Mouse (Mus musculus) erythroblast, embryonic 14.5 days (primary cell): Measurements from ENCODE around the gene Fezf2. TPM values are rescaled to one million over a fixed set of nuclear protein-coding genes. Genes with fewer than 3 reads are reported as not detected.

Experiments used
- H3K27me3 ChIP-seq: 2 replicates; pipeline ENCODE4 v1.6.1; 2012; ENCODE audit warnings: inconsistent platforms; ENCODE audit not compliant: control insufficient read depth
- H3K36me3 ChIP-seq: 2 replicates; pipeline ENCODE4 v1.6.1; 2012; ENCODE audit warnings: mild to moderate bottlenecking, inconsistent platforms; ENCODE audit not compliant: control insufficient read depth
- H3K4me1 ChIP-seq: 2 replicates; pipeline ENCODE4 v1.6.1; 2012; ENCODE audit warnings: inconsistent platforms; ENCODE audit not compliant: control insufficient read depth
- H3K4me3 ChIP-seq: replicated peaks from 2 replicates; pipeline ENCODE3; 2012; ENCODE audit warnings: moderate library complexity, mild to moderate bottlenecking, inconsistent platforms
- H3K9me3 ChIP-seq: 2 replicates; pipeline ENCODE4 v1.6.1; 2012; ENCODE audit warnings: low read length, inconsistent platforms, mixed read lengths; ENCODE audit not compliant: control insufficient read depth
- GATA1 ChIP-seq: IDR thresholded peaks from 2 replicates; pipeline ENCODE4 v1.6.1; 2012; ENCODE audit warnings: low read length, inconsistent platforms, mixed read lengths
- TAL1 ChIP-seq: IDR thresholded peaks from 3 replicates; pipeline ENCODE4 v1.6.1; 2012; ENCODE audit warnings: low read length, inconsistent platforms, mixed read lengths
- polyA plus RNA-seq: library from polyadenylated mRNA; stranded (reverse); fragments of >175 nt; gene quantifications from 2 replicates; pipeline ENCODE4 v1.2.3, GENCODE M21; 2012

Fezf2 gene
- polyA plus RNA-seq, 1 experiment = not detected

DNA sequence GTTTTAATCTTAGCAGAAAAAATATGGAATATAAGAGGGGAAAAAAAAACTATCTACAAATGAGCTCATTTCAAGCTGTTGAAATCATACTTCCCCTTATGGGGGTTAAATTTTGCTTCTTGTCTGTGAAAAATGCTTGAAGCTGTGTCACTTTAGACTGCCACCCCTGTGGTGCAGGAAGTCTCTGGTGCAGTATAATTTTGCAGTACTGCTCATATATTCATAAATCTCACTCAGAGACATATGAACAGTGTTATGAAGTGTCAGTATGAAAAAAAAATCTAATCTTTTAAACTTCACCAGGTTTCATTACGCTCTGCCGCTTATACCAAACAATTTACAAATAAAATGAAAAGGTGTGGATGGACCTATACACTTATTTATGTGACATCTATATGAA, 29.3 kb upstream of the Fezf2 start:
- no peak for TF ChIP-seq GATA1
- TF ChIP-seq TAL1 = no peak
- H3K27me3 ChIP-seq = no peaks in the 10 kb centered on the region
- no peaks in the 10 kb centered on the region for H3K9me3 ChIP-seq
- H3K36me3 ChIP-seq = no peaks in the 10 kb centered on the region
- no peak overlapping the region for H3K4me3 ChIP-seq
- no peaks in the 10 kb centered on the region for H3K4me1 ChIP-seq

DNA sequence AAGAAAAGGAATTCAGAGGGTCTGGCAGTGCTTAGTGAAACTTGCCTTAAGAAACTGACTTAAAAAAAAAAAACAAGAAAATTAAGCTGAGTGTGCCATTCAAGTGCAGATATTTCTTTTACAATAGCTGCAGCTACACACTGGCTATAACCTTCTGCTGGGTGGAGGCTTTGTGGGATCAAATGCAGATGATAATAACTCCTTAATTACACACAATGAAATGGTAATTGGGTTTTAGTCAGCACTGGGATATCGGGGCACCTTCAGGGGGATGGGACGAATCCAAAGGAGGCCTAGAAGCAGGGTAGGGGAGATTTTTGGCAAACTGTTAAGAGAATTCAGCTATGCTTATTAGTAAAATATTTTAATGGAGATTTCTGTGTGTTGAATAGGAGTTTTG, 27.5 kb upstream of the Fezf2 start:
- Histone ChIP-seq H3K9me3 (no peaks in the 10 kb centered on the region), H3K27me3 (no peaks in the 10 kb centered on the region), H3K4me1 (no peaks in the 10 kb centered on the region), H3K4me3 (no peak overlapping the region), H3K36me3 (no peaks in the 10 kb centered on the region)
- TF ChIP-seq GATA1 (no peak), TAL1 (no peak)

DNA sequence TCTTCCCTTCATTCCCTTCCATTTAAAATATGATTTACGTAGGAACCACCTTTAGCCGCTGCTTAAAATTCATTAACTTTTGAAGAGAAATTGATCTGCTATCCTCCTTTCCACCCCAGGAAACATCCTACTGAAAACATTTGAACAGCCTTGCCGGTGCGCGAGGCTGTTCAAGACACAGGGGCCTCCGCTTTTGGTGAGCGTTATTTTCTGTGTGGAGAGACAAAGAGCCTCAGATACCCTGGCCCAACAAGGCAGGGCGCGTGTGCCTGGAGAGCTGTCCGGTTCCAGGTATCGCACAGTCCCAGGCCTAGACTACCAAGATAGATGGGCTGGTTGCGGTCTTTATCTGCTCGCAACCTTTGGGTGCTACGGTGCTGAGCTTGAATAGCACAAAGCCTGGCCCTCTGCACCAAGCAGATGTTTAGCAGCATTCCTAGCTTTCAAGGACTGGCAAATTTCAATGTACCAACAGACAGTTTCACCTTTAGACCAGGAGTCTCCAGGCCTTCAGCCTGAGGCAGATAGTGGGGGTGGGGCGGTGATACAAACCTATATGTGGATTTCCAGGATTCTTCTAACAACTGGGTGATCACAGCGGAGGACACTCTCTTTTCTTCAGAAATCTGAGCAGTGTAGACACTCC, 2.4 kb upstream of the Fezf2 start:
- TF ChIP-seq TAL1 = no peak
- no peak for TF ChIP-seq GATA1
- no peaks in the 10 kb centered on the region for H3K9me3 ChIP-seq
- H3K4me1 ChIP-seq = no peaks in the 10 kb centered on the region
- peaks cover 67% of the 10 kb centered on the region for H3K27me3 ChIP-seq
- H3K4me3 ChIP-seq = no peak overlapping the region
- H3K36me3 ChIP-seq = no peaks in the 10 kb centered on the region

DNA sequence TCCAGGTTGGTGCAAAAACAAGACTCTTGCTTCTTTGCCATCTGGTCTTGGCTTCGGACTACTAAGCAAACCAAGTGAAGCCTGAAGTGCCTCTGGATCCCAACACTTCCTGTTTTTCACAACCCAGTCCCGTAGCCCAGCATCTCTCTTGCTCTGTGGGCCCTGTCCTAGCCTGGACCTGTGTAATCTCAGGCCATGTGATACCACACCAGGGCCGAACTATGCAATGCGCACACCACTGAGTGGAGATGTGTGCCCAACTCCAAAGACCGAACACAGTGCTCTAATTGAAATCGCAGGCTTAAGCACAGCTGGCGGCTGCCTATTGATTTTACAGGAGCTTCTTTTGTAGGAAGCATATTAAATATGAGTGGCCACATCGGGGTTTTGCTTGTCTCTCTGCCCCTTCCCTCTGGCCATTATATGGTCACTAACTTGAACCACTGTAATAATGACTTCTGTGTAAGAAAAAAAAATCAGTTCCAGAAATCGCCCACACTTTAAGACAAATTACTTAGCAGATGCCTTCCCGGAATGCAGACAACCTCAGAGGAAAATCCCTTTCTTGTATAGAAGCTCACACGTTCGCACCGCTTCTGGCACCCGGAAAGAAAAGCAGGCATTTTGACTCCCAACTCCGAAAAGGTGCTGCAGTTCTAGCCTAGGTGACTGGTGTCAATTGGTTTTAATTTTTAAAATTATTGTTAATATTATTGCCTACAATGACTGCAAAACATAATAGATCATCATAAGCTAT, 1.5 kb upstream of the Fezf2 start:
- H3K36me3 ChIP-seq = no peaks in the 10 kb centered on the region
- H3K9me3 ChIP-seq = no peaks in the 10 kb centered on the region

DNA sequence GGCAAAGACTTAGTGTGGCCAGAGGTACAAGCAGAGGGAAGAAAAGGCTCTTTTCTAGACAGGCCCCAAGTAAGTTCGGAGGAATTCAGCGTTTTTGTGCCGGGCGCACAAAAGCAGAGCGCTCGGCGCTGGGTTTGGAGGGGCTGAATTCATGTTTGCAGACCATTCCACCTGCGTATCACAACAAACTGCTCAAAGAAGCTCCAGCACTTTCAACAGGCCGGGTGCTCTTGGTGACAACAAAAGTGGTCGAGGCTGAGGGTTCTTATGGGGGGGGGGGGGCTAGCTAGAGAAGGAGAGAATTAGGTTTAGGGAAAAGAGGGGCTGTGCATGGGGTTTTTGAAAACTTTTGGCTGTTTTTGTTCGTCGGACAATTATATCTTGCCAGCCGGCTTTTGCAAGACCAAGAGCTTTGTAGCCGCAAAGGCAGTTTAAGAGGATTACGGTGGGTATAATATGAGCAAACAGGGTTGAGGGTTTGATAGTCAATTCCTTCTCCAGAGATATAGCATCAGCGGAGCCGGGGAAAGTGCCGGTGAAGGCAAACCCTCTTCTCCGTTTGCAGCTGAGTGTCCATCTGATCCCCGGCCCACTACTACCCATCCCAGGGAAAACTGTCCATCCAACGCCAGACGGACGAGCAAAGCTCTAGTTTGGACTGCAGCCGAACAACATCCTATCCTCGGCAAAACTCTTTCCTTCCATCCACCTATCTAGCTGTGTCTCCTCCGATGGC, 956 bp downstream of the Fezf2 start:
- Histone ChIP-seq H3K36me3 (no peaks in the 10 kb centered on the region), H3K9me3 (no peaks in the 10 kb centered on the region), H3K4me1 (no peaks in the 10 kb centered on the region), H3K27me3 (peaks cover 97% of the 10 kb centered on the region), H3K4me3 (no peak overlapping the region)
- TF ChIP-seq TAL1 (no peak), GATA1 (no peak)

More for the DNA sequence above, 1.5 kb upstream of the Fezf2 start:
- Histone ChIP-seq H3K27me3 (peaks cover 75% of the 10 kb centered on the region), H3K4me3 (no peak overlapping the region), H3K4me1 (no peaks in the 10 kb centered on the region)
- TF ChIP-seq GATA1 (no peak), TAL1 (no peak)

DNA sequence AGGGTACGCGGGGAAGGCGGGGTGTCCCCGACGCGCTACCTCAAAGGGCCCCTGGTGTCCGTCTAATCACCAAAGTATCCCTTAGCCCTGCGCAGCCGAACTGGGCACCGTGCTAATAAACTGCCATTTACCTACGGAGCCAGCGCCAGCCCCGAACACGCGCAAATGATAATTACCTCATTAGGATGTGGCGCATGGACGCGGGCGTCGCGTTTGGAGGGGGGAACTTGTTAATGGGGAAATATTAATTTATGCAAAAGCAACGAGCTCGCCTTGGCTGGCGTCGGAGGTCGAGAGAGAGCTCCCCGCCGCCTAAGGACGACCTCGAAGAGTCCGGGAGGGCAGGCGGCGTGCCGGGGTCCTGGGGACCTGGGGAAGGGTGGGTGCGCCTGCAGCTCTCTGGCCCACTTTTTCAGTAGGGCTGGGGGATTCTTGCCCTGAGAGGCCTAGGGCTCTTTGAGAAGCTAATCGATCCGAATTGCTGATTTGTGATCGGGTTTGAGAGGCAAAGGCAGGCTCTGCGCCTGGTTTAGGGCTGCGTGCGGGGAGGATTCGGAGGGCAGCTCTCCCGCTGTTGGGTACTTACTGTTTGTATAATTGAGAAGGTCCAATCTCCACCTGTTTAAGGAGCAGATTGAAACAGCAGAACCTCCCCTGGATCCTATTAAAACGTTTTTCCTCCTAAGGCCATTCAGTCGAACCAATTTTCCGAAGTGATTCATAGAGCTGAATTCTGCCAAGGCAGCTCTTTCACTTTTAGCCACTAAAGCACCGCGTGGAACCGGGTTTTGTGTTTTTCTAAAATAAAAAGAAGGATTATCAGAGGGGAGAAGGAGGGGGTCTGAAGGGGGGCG, 1.8 kb downstream of the Fezf2 start:
- Histone ChIP-seq H3K36me3 (no peaks in the 10 kb centered on the region), H3K4me3 (no peak overlapping the region), H3K9me3 (no peaks in the 10 kb centered on the region), H3K27me3 (peaks cover 99% of the 10 kb centered on the region), H3K4me1 (no peaks in the 10 kb centered on the region)
- TF ChIP-seq TAL1 = no peak
- TF ChIP-seq GATA1 = no peak

DNA sequence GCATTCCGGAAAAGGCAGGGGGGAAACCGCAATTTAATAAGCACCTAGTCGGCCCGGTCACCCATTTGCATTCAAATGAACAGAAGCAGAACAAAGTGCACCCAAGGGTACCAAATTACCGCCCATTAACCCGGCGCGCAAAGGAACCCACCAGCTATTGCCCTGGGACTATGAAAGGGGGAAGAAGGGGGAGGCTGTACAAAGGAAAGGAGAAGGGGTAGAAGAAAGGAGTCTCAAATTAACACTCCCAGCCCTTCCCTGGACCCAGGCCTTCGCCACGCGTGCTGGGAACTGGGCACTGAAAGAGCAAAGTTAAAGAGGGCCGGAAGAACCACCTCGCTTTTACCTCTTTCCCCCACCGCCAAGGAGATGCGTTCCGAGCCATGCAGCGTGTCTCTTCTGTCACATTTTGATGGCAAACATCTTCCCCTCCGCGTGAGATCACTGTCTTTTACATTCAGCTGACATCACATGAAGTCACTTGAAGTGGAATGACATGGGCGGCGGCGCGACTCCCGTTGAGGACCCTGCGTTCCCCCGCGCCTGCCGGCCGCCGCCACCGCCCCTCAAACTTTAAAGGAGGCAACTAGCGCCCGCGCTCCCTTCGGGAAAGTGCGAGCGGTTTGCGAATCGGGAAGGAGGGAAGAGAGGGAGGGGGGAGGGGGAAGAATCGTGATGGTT, 2.6 kb downstream of the Fezf2 start:
- Histone ChIP-seq H3K27me3 (peaks cover 100% of the 10 kb centered on the region), H3K9me3 (no peaks in the 10 kb centered on the region), H3K4me3 (no peak overlapping the region), H3K4me1 (no peaks in the 10 kb centered on the region), H3K36me3 (no peaks in the 10 kb centered on the region)
- no peak for TF ChIP-seq GATA1
- no peak for TF ChIP-seq TAL1

DNA sequence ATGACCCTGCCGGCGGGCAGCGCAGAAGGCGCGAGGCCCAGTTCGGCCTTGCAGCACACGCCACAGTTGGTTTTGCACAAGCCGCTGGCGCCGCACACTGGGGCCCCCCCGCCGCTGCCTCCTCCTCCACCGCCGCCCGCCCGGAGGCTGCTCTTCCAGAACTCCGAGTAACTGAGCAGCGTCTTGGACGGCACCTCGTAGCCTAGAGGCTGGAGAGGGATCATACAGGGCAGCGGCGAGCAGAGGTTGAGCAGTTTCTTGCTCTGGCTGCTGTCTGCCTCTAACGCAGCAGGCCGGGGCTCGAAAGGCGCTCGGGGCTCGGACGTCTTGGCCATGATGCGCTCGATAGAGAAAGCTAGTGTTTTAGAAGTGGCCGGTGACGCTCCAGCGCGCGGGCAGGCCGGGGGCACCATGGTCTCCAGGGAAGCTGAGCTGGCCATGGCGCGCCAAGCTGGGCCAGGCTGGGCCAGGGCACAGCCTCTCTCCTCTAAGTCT, 3.2 kb downstream of the Fezf2 start:
- Histone ChIP-seq H3K4me1 (no peaks in the 10 kb centered on the region), H3K9me3 (no peaks in the 10 kb centered on the region), H3K36me3 (no peaks in the 10 kb centered on the region), H3K4me3 (no peak overlapping the region), H3K27me3 (peaks cover 100% of the 10 kb centered on the region)
- TF ChIP-seq GATA1 (no peak), TAL1 (no peak)
